Mouse (Mus musculus) stomach, postnatal 0 days (tissue): ENCODE results near the gene Calr3.

ENCODE experiments used
- CTCF ChIP-seq: IDR thresholded peaks from 2 replicates; pipeline ENCODE4 v1.5.1; 2016; ENCODE audit warnings: antibody characterized with exemption, low read depth, mild to moderate bottlenecking, moderate library complexity
- EP300 ChIP-seq: optimal IDR thresholded peaks from 2 replicates; pipeline ENCODE3; 2016; ENCODE audit warnings: antibody characterized with exemption

GRCm38 (mm10) chr8:72385737-72386136 is 57.9 kb downstream of the Calr3 start:
- TF ChIP-seq CTCF (no peak), EP300 (no peak)
